Mouse (Mus musculus) spleen, adult 2 months (tissue): Measurements from ENCODE around the gene Ip6k3. TPM values are rescaled to one million over a fixed set of nuclear protein-coding genes. Genes with fewer than 3 reads are reported as not detected.

Experiments used
- DNase-seq, 2 experiments: peaks; one replicate each; pipeline versions ENCODE4 v3.0.0 to v3.0.0-alpha.2; 2012 to 2021; ENCODE audit warnings: low spot score in 2 of 2, low read depth in 1 of 2
- H3K27ac ChIP-seq: fragments of 200-500 bp; 2 replicates; pipeline ENCODE4 v1.5.1; 2012; ENCODE audit warnings: low read length, inconsistent platforms; ENCODE audit not compliant: insufficient read depth
- H3K27me3 ChIP-seq: fragments of 200-500 bp; 2 replicates; pipeline ENCODE4 v1.6.1; 2012; ENCODE audit warnings: mild to moderate bottlenecking, moderate library complexity, low read length, inconsistent platforms; ENCODE audit not compliant: control insufficient read depth, insufficient read depth
- H3K36me3 ChIP-seq: fragments of 200-500 bp; 2 replicates; pipeline ENCODE4 v1.6.1; 2012; ENCODE audit warnings: mild to moderate bottlenecking, low read length, inconsistent platforms; ENCODE audit not compliant: control insufficient read depth, insufficient read depth
- H3K4me1 ChIP-seq: fragments of 200-500 bp; 2 replicates; pipeline ENCODE4 v1.6.1; 2011; ENCODE audit warnings: inconsistent platforms; ENCODE audit not compliant: control insufficient read depth, insufficient read depth, insufficient read length
- H3K4me3 ChIP-seq: fragments of 200-500 bp; 2 replicates; pipeline ENCODE4 v1.5.1; 2011; ENCODE audit warnings: mild to moderate bottlenecking, inconsistent platforms; ENCODE audit not compliant: insufficient read depth, insufficient read length; ENCODE audit errors: extremely low read depth
- CTCF ChIP-seq: fragments of 200-500 bp; IDR thresholded peaks from 2 replicates; pipeline ENCODE4 v1.5.1; 2011; ENCODE audit warnings: mild to moderate bottlenecking, inconsistent platforms; ENCODE audit not compliant: insufficient read depth, insufficient read length, insufficient replicate concordance; ENCODE audit errors: extremely low read depth
- POLR2A ChIP-seq: fragments of 200-500 bp; IDR thresholded peaks from 2 replicates; pipeline ENCODE4 v1.6.1; 2011; ENCODE audit warnings: low read depth, low read length, inconsistent platforms
- WGBS: fragments of 180-500 bp; shearing (Covaris S2); methylation state at CpG from one replicate; pipeline ENCODE4 v1.1.7; 2018; 5-methylcytosine and 5-hydroxymethylcytosine counted together
- polyA plus RNA-seq: library from polyadenylated mRNA; depleted of rRNA; stranded (reverse); fragments of >200 nt; gene quantifications from 2 replicates; pipeline ENCODE4 v1.2.3, GENCODE M21; 2012; rRNA removed

Ip6k3 gene
- polyA plus RNA-seq, 1 experiment: 0.71 TPM

GRCm38 (mm10) chr17:27101675-27102074, 65.9 kb downstream of the Ip6k3 start:
- Histone ChIP-seq H3K36me3 (peaks cover 62% of the 10 kb centered on the region), H3K4me1 (no peaks in the 10 kb centered on the region), H3K27me3 (no peaks in the 10 kb centered on the region), H3K4me3 (no peak overlapping the region), H3K27ac (no peak overlapping the region)
- 94% methylated on average over 5 of the region's 5 CpGs for WGBS
- TF ChIP-seq CTCF (no peak), POLR2A (no peak)
- no peak for DNase-seq

- no peak for DNase-seq
- TF ChIP-seq CTCF (no peak), POLR2A (no peak)
- WGBS: 69% methylated on average over 13 of the region's 13 CpGs
- H3K4me3 ChIP-seq: no peak overlapping the region
- H3K4me1 ChIP-seq: no peaks in the 10 kb centered on the region
- H3K36me3 ChIP-seq: peaks cover 58% of the 10 kb centered on the region
- H3K27me3 ChIP-seq: no peaks in the 10 kb centered on the region
- no peak overlapping the region for H3K27ac ChIP-seq
These were observed 71.9 kb downstream of the Ip6k3 start for GRCm38 (mm10) chr17:27095690-27096089.

Other genes with a start within 250 kb of the Ip6k3 start
- 103 and 131 TPM in 2 replicates for gene Phf1, start 234.7 kb downstream of the Ip6k3 start, polyA plus RNA-seq
- 87.9 and 131 TPM in 2 replicates for gene Cuta, start 228.2 kb downstream of the Ip6k3 start, polyA plus RNA-seq
- gene Syngap1, start 226.5 kb downstream of the Ip6k3 start, polyA plus RNA-seq: 7.3 and 9.6 TPM in 2 replicates
- 13.7 and 25.0 TPM in 2 replicates for gene Zbtb9, start 194.6 kb downstream of the Ip6k3 start, polyA plus RNA-seq
- gene Bak1, start 138.8 kb downstream of the Ip6k3 start, polyA plus RNA-seq: 50.3 and 67.8 TPM in 2 replicates
- 50.9 and 61.4 TPM in 2 replicates for gene Itpr3, start 110.5 kb downstream of the Ip6k3 start, polyA plus RNA-seq
- gene Uqcc2, start 33.9 kb downstream of the Ip6k3 start, polyA plus RNA-seq: 49.1 and 73.4 TPM in 2 replicates
- 86.6 and 121 TPM in 2 replicates for gene Lemd2, start 36.7 kb upstream of the Ip6k3 start, polyA plus RNA-seq